Mouse (Mus musculus): ENCODE data around the gene Arhgap28. TPM values are rescaled to one million over a fixed set of nuclear protein-coding genes. Genes with fewer than 3 reads are reported as not detected.

The Arhgap28 gene
- polyA plus RNA-seq, 1 experiment from 2014 or later = 11.5 TPM

DNA sequence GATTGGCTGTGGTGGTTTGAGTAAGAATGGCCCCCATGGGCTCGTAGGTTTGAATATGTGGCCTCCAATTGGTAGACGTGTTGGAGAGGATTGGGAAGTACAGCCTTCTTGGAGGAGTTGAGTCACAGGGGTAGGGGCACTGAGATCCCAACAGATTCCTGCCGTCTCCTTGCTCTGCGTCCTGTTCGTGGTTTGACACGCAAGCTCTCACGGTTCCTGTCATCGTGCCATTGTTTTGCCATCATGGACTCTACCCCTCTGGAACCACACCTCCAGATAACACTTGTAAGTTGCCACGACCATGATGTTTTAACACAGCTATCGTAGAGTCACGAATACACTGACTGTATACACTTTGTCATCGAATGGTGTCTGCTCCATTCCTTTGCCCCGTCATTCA is 165.0 kb downstream of the Arhgap28 start:
- DNase-seq (ENCODE audit: low spot score) (no peak), ATAC-seq (replicated peaks; ENCODE audit: low FRiP score, low read depth) (no peak)
- H3K9ac ChIP-seq (ENCODE audit: low read depth, low read length) = no peak overlapping the region
- no peaks in the 10 kb centered on the region for H3K27me3 ChIP-seq (ENCODE audit: insufficient read depth, low read length)
- no peak overlapping the region for H3K4me3 ChIP-seq (replicated peaks; ENCODE audit: low read depth, low read length)
- no peaks in the 10 kb centered on the region for H3K4me1 ChIP-seq (replicated peaks; ENCODE audit: insufficient read depth, low read length)
- H3K9me3 ChIP-seq (replicated peaks; ENCODE audit: low read length) = no peaks in the 10 kb centered on the region; the same call in 1 of the 2 replicates
- no peak overlapping the region for H3K27ac ChIP-seq
- H3K4me2 ChIP-seq (ENCODE audit: low read length) = no peak overlapping the region
- no peaks in the 10 kb centered on the region for H3K36me3 ChIP-seq (ENCODE audit: insufficient read depth, low read length)
- WGBS = 89% methylated on average over 13 of the region's 13 CpGs
- TF ChIP-seq CTCF (IDR thresholded peaks at IDR 0.05; ENCODE audit: low read depth) = no peak

GRCm38 (mm10) chr17:67837351-67838090 is 166.4 kb downstream of the Arhgap28 start:
- 60% methylated on average over 17 of the region's 17 CpGs for WGBS
- peak; percentile 84 for DNase-seq (ENCODE audit: low spot score)
- Histone ChIP-seq H3K27me3 (ENCODE audit: insufficient read depth, low read length) (no peaks in the 10 kb centered on the region), H3K4me1 (replicated peaks; ENCODE audit: insufficient read depth, low read length) (no peaks in the 10 kb centered on the region), H3K36me3 (ENCODE audit: insufficient read depth, low read length) (no peaks in the 10 kb centered on the region), H3K9me3 (replicated peaks; ENCODE audit: low read length) (no peaks in the 10 kb centered on the region; the same call in 1 of the 2 replicates), H3K27ac (no peak overlapping the region), H3K4me2 (ENCODE audit: low read length) (no peak overlapping the region), H3K4me3 (replicated peaks; ENCODE audit: low read depth, low read length) (no peak overlapping the region), H3K9ac (ENCODE audit: low read depth, low read length) (no peak overlapping the region)
- peak; percentile 49 for ATAC-seq (replicated peaks; ENCODE audit: low FRiP score, low read depth)
- TF ChIP-seq CTCF (IDR thresholded peaks at IDR 0.05; ENCODE audit: low read depth) = peak; percentile 89

- no peaks in the 10 kb centered on the region for H3K27me3 ChIP-seq (ENCODE audit: insufficient read depth, low read length)
- H3K27ac ChIP-seq = no peak overlapping the region
- H3K36me3 ChIP-seq (ENCODE audit: insufficient read depth, low read length) = no peaks in the 10 kb centered on the region
- no peak overlapping the region for H3K9ac ChIP-seq (ENCODE audit: low read depth, low read length)
- DNase-seq (ENCODE audit: low spot score) (no peak), ATAC-seq (replicated peaks; ENCODE audit: low FRiP score, low read depth) (no peak)
- no peaks in the 10 kb centered on the region; the same call in 1 of the 2 replicates for H3K9me3 ChIP-seq (replicated peaks; ENCODE audit: low read length)
- H3K4me1 ChIP-seq (replicated peaks; ENCODE audit: insufficient read depth, low read length) = no peaks in the 10 kb centered on the region
- no peak overlapping the region for H3K4me2 ChIP-seq (ENCODE audit: low read length)
- no peak for TF ChIP-seq CTCF (IDR thresholded peaks at IDR 0.05; ENCODE audit: low read depth)
- H3K4me3 ChIP-seq (replicated peaks; ENCODE audit: low read depth, low read length) = no peak overlapping the region
- WGBS = 94% methylated on average over 20 of the region's 20 CpGs
These were observed 167.6 kb downstream of the Arhgap28 start for GRCm38 (mm10) chr17:67836146-67836895.

- no peaks in the 10 kb centered on the region for H3K9me3 ChIP-seq (replicated peaks; ENCODE audit: low read length)
- no peak overlapping the region for H3K4me2 ChIP-seq (ENCODE audit: low read length)
- no peak overlapping the region for H3K4me3 ChIP-seq (replicated peaks; ENCODE audit: low read depth, low read length)
- ATAC-seq (replicated peaks; ENCODE audit: low FRiP score, low read depth) (no peak), DNase-seq (ENCODE audit: low spot score) (no peak)
- no peaks in the 10 kb centered on the region for H3K4me1 ChIP-seq (replicated peaks; ENCODE audit: insufficient read depth, low read length)
- no peaks in the 10 kb centered on the region; the same call in 1 of the 2 replicates for H3K36me3 ChIP-seq (ENCODE audit: insufficient read depth, low read length)
- H3K9ac ChIP-seq (ENCODE audit: low read depth, low read length) = no peak overlapping the region
- WGBS = 96% methylated on average over 3 of the region's 3 CpGs
- no peak for TF ChIP-seq CTCF (IDR thresholded peaks at IDR 0.05; ENCODE audit: low read depth)
- H3K27ac ChIP-seq = no peak overlapping the region
- H3K27me3 ChIP-seq (ENCODE audit: insufficient read depth, low read length) = no peaks in the 10 kb centered on the region
These were observed 176.5 kb downstream of the Arhgap28 start for GRCm38 (mm10) chr17:67827431-67827830.

DNA sequence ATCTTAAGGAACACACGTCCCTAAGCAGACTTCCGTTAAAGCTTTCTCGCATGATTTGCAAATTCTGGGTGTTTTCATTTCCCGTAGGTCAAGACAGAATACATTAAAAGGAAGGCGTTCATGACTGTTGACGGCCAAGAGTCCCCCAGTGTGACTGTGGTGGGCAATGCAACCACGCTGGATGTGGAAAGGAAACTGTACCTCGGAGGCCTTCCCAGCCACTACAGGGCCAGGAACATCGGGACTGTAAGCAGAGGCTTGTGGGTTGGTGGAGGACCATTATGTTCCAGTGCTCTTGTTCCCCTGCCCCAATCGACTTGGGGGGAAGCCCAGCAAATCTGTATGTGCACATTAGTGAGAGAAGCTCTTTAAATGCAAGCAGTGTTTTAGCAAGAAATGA is 187.0 kb downstream of the Arhgap28 start:
- H3K4me3 ChIP-seq (replicated peaks; ENCODE audit: low read depth, low read length) = no peak overlapping the region
- TF ChIP-seq CTCF (IDR thresholded peaks at IDR 0.05; ENCODE audit: low read depth) = no peak
- H3K4me1 ChIP-seq (replicated peaks; ENCODE audit: insufficient read depth, low read length) = no peaks in the 10 kb centered on the region
- peaks cover 21% of the 10 kb centered on the region for H3K36me3 ChIP-seq (ENCODE audit: insufficient read depth, low read length)
- no peaks in the 10 kb centered on the region for H3K27me3 ChIP-seq (ENCODE audit: insufficient read depth, low read length)
- H3K27ac ChIP-seq = no peak overlapping the region
- H3K4me2 ChIP-seq (ENCODE audit: low read length) = no peak overlapping the region
- H3K9ac ChIP-seq (ENCODE audit: low read depth, low read length) = no peak overlapping the region
- DNase-seq (ENCODE audit: low spot score) (no peak), ATAC-seq (replicated peaks; ENCODE audit: low FRiP score, low read depth) (no peak)
- no peaks in the 10 kb centered on the region for H3K9me3 ChIP-seq (replicated peaks; ENCODE audit: low read length)
- WGBS = 94% methylated on average over 10 of the region's 10 CpGs

DNA sequence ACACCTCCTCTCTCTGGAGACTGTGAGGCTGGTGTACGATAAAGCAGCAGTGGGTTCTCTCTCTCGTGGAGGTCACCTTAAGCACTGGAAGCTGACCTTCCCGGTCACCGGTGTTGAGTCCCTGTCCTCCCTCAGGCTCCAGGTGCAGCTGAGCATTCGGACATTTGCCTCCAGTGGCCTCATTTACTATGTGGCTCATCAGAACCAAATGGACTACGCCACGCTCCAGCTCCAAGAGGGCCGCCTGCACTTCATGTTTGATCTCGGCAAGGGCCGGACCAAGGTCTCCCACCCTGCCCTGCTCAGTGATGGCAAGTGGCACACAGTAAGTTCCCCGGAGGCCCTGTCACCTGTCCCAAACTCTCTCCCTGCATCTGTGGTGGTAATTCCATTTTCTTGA is 188.2 kb downstream of the Arhgap28 start:
- Histone ChIP-seq H3K27me3 (ENCODE audit: insufficient read depth, low read length) (no peaks in the 10 kb centered on the region), H3K4me2 (ENCODE audit: low read length) (no peak overlapping the region), H3K4me3 (replicated peaks; ENCODE audit: low read depth, low read length) (no peak overlapping the region), H3K4me1 (replicated peaks; ENCODE audit: insufficient read depth, low read length) (no peaks in the 10 kb centered on the region), H3K27ac (no peak overlapping the region), H3K9me3 (replicated peaks; ENCODE audit: low read length) (no peaks in the 10 kb centered on the region), H3K36me3 (ENCODE audit: insufficient read depth, low read length) (peaks cover 20% of the 10 kb centered on the region), H3K9ac (ENCODE audit: low read depth, low read length) (no peak overlapping the region)
- DNase-seq (ENCODE audit: low spot score) (no peak), ATAC-seq (replicated peaks; ENCODE audit: low FRiP score, low read depth) (no peak)
- no peak for TF ChIP-seq CTCF (IDR thresholded peaks at IDR 0.05; ENCODE audit: low read depth)
- 93% methylated on average over 11 of the region's 11 CpGs for WGBS

All from kidney, postnatal 0 days (tissue).